Mouse (Mus musculus) heart, embryonic 12.5 days (tissue): Measurements from ENCODE around the gene Sebox. TPM values are rescaled to one million over a fixed set of nuclear protein-coding genes. Genes with fewer than 3 reads are reported as not detected.
"Not testable (repeated sequence)": the region's sequence is repeated elsewhere in the genome, so short reads cannot be mapped to it uniquely, and the experiment has no call there.

Experiments
- ATAC-seq: fragments of 200-750 bp; cut with Nextera tagmentation; 2 replicates; pipeline ENCODE4 v1.8.0; 2017; ENCODE audit warnings: moderate TSS enrichment, moderate library complexity; ENCODE audit not compliant: insufficient number of reproducible peaks, low FRiP score
- H3K27ac ChIP-seq: fragments of 300-500 bp; sonication (generic); 2 replicates; pipeline ENCODE4 v1.5.1; 2016; ENCODE audit warnings: mild to moderate bottlenecking, moderate library complexity; ENCODE audit not compliant: poor library complexity, severe bottlenecking
- H3K27me3 ChIP-seq: fragments of 300-500 bp; sonication (generic); replicated peaks from 2 replicates; pipeline ENCODE4 v1.6.1; 2016; ENCODE audit warnings: mild to moderate bottlenecking, moderate library complexity
- H3K36me3 ChIP-seq: fragments of 300-500 bp; sonication (generic); 2 replicates; pipeline ENCODE4 v1.6.1; 2016; ENCODE audit warnings: mild to moderate bottlenecking, moderate library complexity
- H3K4me1 ChIP-seq: fragments of 300-500 bp; sonication (generic); replicated peaks from 2 replicates; pipeline ENCODE4 v1.6.1; 2016; ENCODE audit warnings: mild to moderate bottlenecking
- H3K4me2 ChIP-seq: fragments of 300-500 bp; sonication (generic); 2 replicates; pipeline ENCODE4 v1.6.1; 2016; ENCODE audit warnings: mild to moderate bottlenecking, moderate library complexity
- H3K4me3 ChIP-seq: fragments of 300-500 bp; sonication (generic); 2 replicates; pipeline ENCODE4 v1.5.1; 2016; ENCODE audit warnings: mild to moderate bottlenecking
- H3K9ac ChIP-seq: fragments of 300-500 bp; sonication (generic); 2 replicates; pipeline ENCODE4 v1.6.1; 2016; ENCODE audit warnings: mild to moderate bottlenecking, moderate library complexity
- H3K9me3 ChIP-seq: fragments of 300-500 bp; sonication (generic); replicated peaks from 2 replicates; pipeline ENCODE4 v1.6.1; 2016; ENCODE audit warnings: mild to moderate bottlenecking, moderate library complexity
- whole genome bisulfite sequencing: fragments of 180-500 bp; shearing (Covaris S2); methylation state at CpG from one replicate; pipeline ENCODE4 v1.1.7; 2016; 5-methylcytosine and 5-hydroxymethylcytosine counted together
- polyA plus RNA-seq: library from polyadenylated mRNA; unstranded; fragments of >200 nt; fragmentation: Nextera tagmentation; extraction: Ambion mirVana; gene quantifications from 2 replicates; pipeline ENCODE4 v1.2.1, GENCODE M21; 2016

Gene Sebox
- polyA plus RNA-seq, 1 experiment from 2014 or later = not detected

- no peak overlapping the region for H3K4me2 ChIP-seq
- H3K4me3 ChIP-seq = no peak overlapping the region
- WGBS = 71% methylated on average over 2 of the region's 2 CpGs
- no peaks in the 10 kb centered on the region for H3K27me3 ChIP-seq
- peaks cover 14% of the 10 kb centered on the region for H3K4me1 ChIP-seq
- no peaks in the 10 kb centered on the region for H3K9me3 ChIP-seq
- H3K27ac ChIP-seq = no peak overlapping the region
- no peak overlapping the region for H3K9ac ChIP-seq
- peaks cover 66% of the 10 kb centered on the region for H3K36me3 ChIP-seq
- ATAC-seq = no peak
Measured at GRCm38 (mm10) chr11:78515549-78516325, 12.5 kb downstream of the Sebox start.

GRCm38 (mm10) chr11:78518931-78519330 lies 15.7 kb downstream of the Sebox start:
- H3K4me3 ChIP-seq = no peak overlapping the region
- peaks cover 93% of the 10 kb centered on the region for H3K36me3 ChIP-seq
- H3K4me1 ChIP-seq = no peaks in the 10 kb centered on the region
- H3K9me3 ChIP-seq = no peaks in the 10 kb centered on the region
- 90% methylated on average over 10 of the region's 10 CpGs for WGBS
- ATAC-seq = no peak
- H3K27ac ChIP-seq = no peak overlapping the region
- H3K4me2 ChIP-seq = no peak overlapping the region
- H3K27me3 ChIP-seq = no peaks in the 10 kb centered on the region
- H3K9ac ChIP-seq = no peak overlapping the region

GRCm38 (mm10) chr11:78521880-78522279 lies 18.6 kb downstream of the Sebox start:
- H3K4me2 ChIP-seq = no peak overlapping the region
- H3K27ac ChIP-seq = no peak overlapping the region
- H3K9ac ChIP-seq = no peak overlapping the region
- H3K4me1 ChIP-seq = no peaks in the 10 kb centered on the region
- no peaks in the 10 kb centered on the region for H3K27me3 ChIP-seq
- ATAC-seq = no peak
- 86% methylated on average over 3 of the region's 3 CpGs for WGBS
- no peaks in the 10 kb centered on the region for H3K9me3 ChIP-seq
- H3K4me3 ChIP-seq = no peak overlapping the region
- H3K36me3 ChIP-seq = peaks cover 94% of the 10 kb centered on the region

- Histone ChIP-seq H3K4me3 (no peak overlapping the region), H3K4me2 (no peak overlapping the region), H3K27me3 (no peaks in the 10 kb centered on the region), H3K27ac (no peak overlapping the region), H3K9me3 (no peaks in the 10 kb centered on the region), H3K4me1 (no peaks in the 10 kb centered on the region), H3K36me3 (peaks cover 98% of the 10 kb centered on the region), H3K9ac (no peak overlapping the region)
- ATAC-seq = no peak
- 97% methylated on average over 1 of the region's 1 CpGs for WGBS
Measured at GRCm38 (mm10) chr11:78522481-78522997, 19.3 kb downstream of the Sebox start.

GRCm38 (mm10) chr11:78523241-78523955 lies 20.2 kb downstream of the Sebox start:
- Histone ChIP-seq H3K4me2 (no peak overlapping the region), H3K27ac (no peak overlapping the region), H3K9ac (no peak overlapping the region), H3K9me3 (no peaks in the 10 kb centered on the region), H3K4me1 (no peaks in the 10 kb centered on the region), H3K4me3 (no peak overlapping the region), H3K36me3 (peaks cover 98% of the 10 kb centered on the region), H3K27me3 (no peaks in the 10 kb centered on the region)
- no peak for ATAC-seq
- WGBS = 84% methylated on average over 9 of the region's 9 CpGs

GRCm38 (mm10) chr11:78524838-78525237 lies 21.6 kb downstream of the Sebox start:
- no peak overlapping the region for H3K9ac ChIP-seq
- H3K9me3 ChIP-seq = no peaks in the 10 kb centered on the region
- no peak overlapping the region for H3K4me2 ChIP-seq
- peaks cover under 1% of the 10 kb centered on the region; the same call in 1 of the 2 replicates for H3K4me1 ChIP-seq
- no peak overlapping the region for H3K27ac ChIP-seq
- no peak overlapping the region for H3K4me3 ChIP-seq
- no peak for ATAC-seq
- H3K36me3 ChIP-seq = peaks cover 99% of the 10 kb centered on the region
- WGBS = 80% methylated on average over 2 of the region's 2 CpGs
- H3K27me3 ChIP-seq = no peaks in the 10 kb centered on the region

- H3K4me2 ChIP-seq = no peak overlapping the region
- H3K27me3 ChIP-seq = no peaks in the 10 kb centered on the region
- H3K27ac ChIP-seq = no peak overlapping the region
- no peak for ATAC-seq
- no peak overlapping the region for H3K4me3 ChIP-seq
- H3K4me1 ChIP-seq = peaks cover 13% of the 10 kb centered on the region; the same call in 1 of the 2 replicates
- H3K9me3 ChIP-seq = no peaks in the 10 kb centered on the region
- peaks cover 73% of the 10 kb centered on the region for H3K36me3 ChIP-seq
- WGBS = 92% methylated on average over 9 of the region's 9 CpGs
- H3K9ac ChIP-seq = no peak overlapping the region
Measured at GRCm38 (mm10) chr11:78528714-78529113, 25.5 kb downstream of the Sebox start.

GRCm38 (mm10) chr11:78530001-78530400 lies 26.8 kb downstream of the Sebox start:
- Histone ChIP-seq H3K9ac (no peak overlapping the region), H3K4me1 (peaks cover 22% of the 10 kb centered on the region), H3K36me3 (peaks cover 60% of the 10 kb centered on the region), H3K4me3 (no peak overlapping the region), H3K27ac (peak overlapping the region; percentile 80), H3K27me3 (no peaks in the 10 kb centered on the region), H3K4me2 (peak overlapping the region; percentile 8; the same call in 1 of the 2 replicates), H3K9me3 (no peaks in the 10 kb centered on the region)
- ATAC-seq = no peak
- WGBS = 87% methylated on average over 12 of the region's 12 CpGs

- Histone ChIP-seq H3K4me1 (peaks cover 24% of the 10 kb centered on the region), H3K4me3 (no peak overlapping the region), H3K27ac (peak overlapping the region; percentile 80), H3K27me3 (no peaks in the 10 kb centered on the region), H3K4me2 (peak overlapping the region; percentile 8; the same call in 1 of the 2 replicates), H3K36me3 (peaks cover 50% of the 10 kb centered on the region), H3K9ac (0 out of 2 replicates have a peak overlapping the region, but pooled peaks have one; percentile 39), H3K9me3 (no peaks in the 10 kb centered on the region)
- 0 out of 2 replicates have a peak, but pooled peaks have one; percentile 24 for ATAC-seq
- 52% methylated on average over 6 of the region's 6 CpGs for WGBS
Measured at GRCm38 (mm10) chr11:78531046-78531445, 27.8 kb downstream of the Sebox start.

- Histone ChIP-seq H3K27ac (peak overlapping the region; percentile 80), H3K36me3 (peaks cover 46% of the 10 kb centered on the region), H3K4me1 (peaks cover 24% of the 10 kb centered on the region)
- not testable (repeated sequence) for H3K4me3 ChIP-seq, H3K4me2 ChIP-seq, H3K9ac ChIP-seq, H3K27me3 ChIP-seq, ATAC-seq, H3K9me3 ChIP-seq
- WGBS = 82% methylated on average over 10 of the region's 10 CpGs
Measured at GRCm38 (mm10) chr11:78531515-78531914, 28.3 kb downstream of the Sebox start.

GRCm38 (mm10) chr11:78534516-78534915 lies 31.3 kb downstream of the Sebox start:
- Histone ChIP-seq H3K4me1 (peaks cover 36% of the 10 kb centered on the region), H3K36me3 (peaks cover 28% of the 10 kb centered on the region), H3K9ac (peak overlapping the region; percentile 87), H3K27me3 (no peaks in the 10 kb centered on the region), H3K9me3 (no peaks in the 10 kb centered on the region), H3K4me3 (peak overlapping the region; percentile 84), H3K27ac (peak overlapping the region; percentile 93; the same call in 1 of the 2 replicates), H3K4me2 (peak overlapping the region; percentile 79)
- ATAC-seq = no peak
- 87% methylated on average over 4 of the region's 4 CpGs for WGBS
